Mouse (Mus musculus): Measurements from ENCODE around the gene Sdha. TPM values are rescaled to one million over a fixed set of nuclear protein-coding genes. Genes with fewer than 3 reads are reported as not detected.

Gene Sdha
- polyA plus RNA-seq, 1 experiment from 2014 or later, result 346 TPM

DNA sequence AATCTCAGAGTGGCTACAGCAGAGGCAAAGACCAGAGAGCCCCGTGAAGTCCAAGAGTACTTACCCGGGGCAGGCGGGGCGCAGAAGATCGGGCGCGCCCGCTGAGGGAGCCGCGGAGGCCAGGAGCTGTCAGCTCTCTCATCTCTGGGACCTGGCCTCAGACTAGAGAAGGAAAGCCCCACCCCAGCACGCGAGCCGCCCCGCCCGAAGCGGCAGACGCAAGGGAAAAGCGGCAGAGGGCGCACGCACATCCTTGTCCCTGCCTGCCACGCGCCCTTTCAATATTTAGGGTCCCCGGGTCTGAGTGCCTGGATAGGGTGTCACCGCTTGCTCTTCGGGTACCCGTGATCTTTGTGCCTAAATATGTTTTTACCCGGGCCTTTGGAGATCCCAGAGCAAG, 57.9 kb downstream of the Sdha start, which contains the start of gene Ahrr:
TSS of gene Ahrr (minus strand) at position 165 of the 400 bp plus-strand sequence.
- Histone ChIP-seq H3K27ac (ENCODE audit: low read depth, low read length) (no peak within 1 kb of the TSS), H3K4me1 (ENCODE audit: control insufficient read depth, insufficient read depth, low read length) (no peaks in the 10 kb centered on the region), H3K36me3 (ENCODE audit: control insufficient read depth, insufficient read depth, low read length) (no peaks in the 10 kb centered on the region), H3K27me3 (ENCODE audit: control insufficient read depth, insufficient read depth, low read length) (peaks cover 22% of the 10 kb centered on the region), H3K4me2 (peak within 1 kb of the TSS; percentile 65), H3K4me3 (ENCODE audit: low read depth, low read length) (peak within 1 kb of the TSS; percentile 30), H3K9me3 (replicated peaks; ENCODE audit: control insufficient read depth, low read length) (no peaks in the 10 kb centered on the region), H3K9ac (ENCODE audit: low read depth, low read length) (no peak within 1 kb of the TSS)
- WGBS (ENCODE audit: insufficient replicate concordance), result 2% methylated on average over 27 of the region's 27 CpGs
- no peak for ATAC-seq (replicated peaks; ENCODE audit: insufficient number of reproducible peaks, low FRiP score, low TSS enrichment)

DNA sequence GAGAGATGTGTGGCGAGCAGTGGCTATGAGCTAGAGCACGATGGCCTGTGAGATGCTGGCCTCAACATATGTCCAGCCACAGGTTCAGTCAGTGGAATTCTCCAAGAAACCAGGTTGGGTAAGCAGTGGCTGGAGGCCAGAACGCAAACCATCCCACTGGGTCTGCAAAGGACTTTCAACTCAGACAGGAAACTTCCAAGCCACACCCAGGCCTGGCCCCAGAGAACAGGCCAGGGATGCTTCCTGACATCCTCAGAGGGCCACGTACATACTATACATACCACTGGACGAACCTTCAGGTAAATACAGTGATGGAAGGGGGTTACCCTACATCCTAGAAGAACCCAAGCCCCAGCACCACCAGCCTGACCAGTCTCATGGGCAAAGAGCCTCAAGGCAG, 60.4 kb downstream of the Sdha start:
- WGBS (ENCODE audit: insufficient replicate concordance), result 82% methylated on average over 5 of the region's 5 CpGs
- H3K27me3 ChIP-seq (ENCODE audit: control insufficient read depth, insufficient read depth, low read length), result peaks cover 22% of the 10 kb centered on the region
- no peak for ATAC-seq (replicated peaks; ENCODE audit: insufficient number of reproducible peaks, low FRiP score, low TSS enrichment)
- no peak overlapping the region for H3K9ac ChIP-seq (ENCODE audit: low read depth, low read length)
- no peaks in the 10 kb centered on the region for H3K4me1 ChIP-seq (ENCODE audit: control insufficient read depth, insufficient read depth, low read length)
- H3K27ac ChIP-seq (ENCODE audit: low read depth, low read length), result no peak overlapping the region
- no peak overlapping the region for H3K4me3 ChIP-seq (ENCODE audit: low read depth, low read length)
- H3K4me2 ChIP-seq, result no peak overlapping the region
- no peaks in the 10 kb centered on the region for H3K9me3 ChIP-seq (replicated peaks; ENCODE audit: control insufficient read depth, low read length)
- no peaks in the 10 kb centered on the region for H3K36me3 ChIP-seq (ENCODE audit: control insufficient read depth, insufficient read depth, low read length)

DNA sequence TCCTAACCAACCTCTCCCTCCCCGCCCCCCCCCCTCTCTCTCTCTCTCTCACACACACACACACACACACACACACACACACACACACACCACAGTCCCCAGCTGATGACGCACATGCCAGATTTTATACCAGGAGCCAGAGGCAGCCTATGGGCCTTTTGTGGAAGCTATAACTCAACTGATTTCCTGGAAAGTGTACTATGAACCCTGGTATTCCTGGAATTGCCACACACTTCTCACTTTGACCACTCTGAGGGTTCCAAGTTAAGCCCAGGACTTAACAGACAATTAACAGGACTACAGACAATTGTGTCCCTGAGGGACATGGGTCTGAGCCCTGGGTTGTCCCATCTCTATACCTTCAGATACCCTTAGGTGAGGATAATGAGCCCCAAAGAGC, 67.8 kb downstream of the Sdha start:
- H3K9ac ChIP-seq (ENCODE audit: low read depth, low read length), result no peak overlapping the region
- no peak overlapping the region for H3K4me3 ChIP-seq (ENCODE audit: low read depth, low read length)
- no peak for ATAC-seq (replicated peaks; ENCODE audit: insufficient number of reproducible peaks, low FRiP score, low TSS enrichment)
- no peaks in the 10 kb centered on the region for H3K36me3 ChIP-seq (ENCODE audit: control insufficient read depth, insufficient read depth, low read length)
- no peaks in the 10 kb centered on the region for H3K9me3 ChIP-seq (replicated peaks; ENCODE audit: control insufficient read depth, low read length)
- H3K4me1 ChIP-seq (ENCODE audit: control insufficient read depth, insufficient read depth, low read length), result no peaks in the 10 kb centered on the region
- H3K27me3 ChIP-seq (ENCODE audit: control insufficient read depth, insufficient read depth, low read length), result no peaks in the 10 kb centered on the region
- WGBS (ENCODE audit: insufficient replicate concordance), result 84% methylated on average over 1 of the region's 2 CpGs
- no peak overlapping the region for H3K27ac ChIP-seq (ENCODE audit: low read depth, low read length)
- no peak overlapping the region for H3K4me2 ChIP-seq

DNA sequence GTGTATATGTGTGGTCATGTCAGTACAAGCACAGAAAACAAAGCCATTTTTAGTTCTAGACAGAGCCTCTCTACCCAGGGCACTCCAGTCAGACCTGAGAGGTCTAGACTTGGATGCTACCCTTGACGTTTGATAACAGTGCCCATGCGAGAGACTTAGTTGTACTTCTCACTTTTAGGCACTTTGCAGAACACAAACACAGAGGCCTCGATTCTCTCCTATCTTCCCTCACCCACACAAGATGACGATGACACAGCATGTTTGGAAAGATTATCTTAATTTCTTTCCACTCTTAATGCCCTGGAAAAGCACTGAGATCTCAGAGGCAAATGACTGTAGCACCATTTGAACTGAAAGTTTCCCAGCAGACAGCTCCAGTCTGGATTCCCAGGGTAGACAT, 74.4 kb downstream of the Sdha start:
- no peak overlapping the region for H3K9ac ChIP-seq (ENCODE audit: low read depth, low read length)
- no peaks in the 10 kb centered on the region for H3K9me3 ChIP-seq (replicated peaks; ENCODE audit: control insufficient read depth, low read length)
- no peaks in the 10 kb centered on the region for H3K27me3 ChIP-seq (ENCODE audit: control insufficient read depth, insufficient read depth, low read length)
- no peaks in the 10 kb centered on the region for H3K36me3 ChIP-seq (ENCODE audit: control insufficient read depth, insufficient read depth, low read length)
- no peak overlapping the region for H3K4me3 ChIP-seq (ENCODE audit: low read depth, low read length)
- no peak overlapping the region for H3K4me2 ChIP-seq
- H3K27ac ChIP-seq (ENCODE audit: low read depth, low read length), result no peak overlapping the region
- 42% methylated on average over 4 of the region's 4 CpGs for WGBS (ENCODE audit: insufficient replicate concordance)
- no peaks in the 10 kb centered on the region for H3K4me1 ChIP-seq (ENCODE audit: control insufficient read depth, insufficient read depth, low read length)
- no peak for ATAC-seq (replicated peaks; ENCODE audit: insufficient number of reproducible peaks, low FRiP score, low TSS enrichment)

Other genes with a start within 250 kb of the Sdha start
- gene Slc9a3, start 228.8 kb downstream of the Sdha start, polyA plus RNA-seq (2014; fragmentation: Nextera tagmentation; extraction: Ambion mirVana), result not detected in 2 replicates
- gene Exoc3, start 141.5 kb downstream of the Sdha start, polyA plus RNA-seq (2014; fragmentation: Nextera tagmentation; extraction: Ambion mirVana), result 58.0 and 64.4 TPM in 2 replicates
- 0.70 and 0.76 TPM in 2 replicates for gene Ahrr, start 57.9 kb downstream of the Sdha start, polyA plus RNA-seq (2014; fragmentation: Nextera tagmentation; extraction: Ambion mirVana)
- gene Pdcd6, start 32.7 kb downstream of the Sdha start, polyA plus RNA-seq (2014; fragmentation: Nextera tagmentation; extraction: Ambion mirVana), result 102 and 103 TPM in 2 replicates
- 51.8 and 55.5 TPM in 2 replicates for gene Ccdc127, start within 50 bp of the Sdha start, polyA plus RNA-seq (2014; fragmentation: Nextera tagmentation; extraction: Ambion mirVana)
- gene Lrrc14b, start 13.7 kb upstream of the Sdha start, polyA plus RNA-seq (2014; fragmentation: Nextera tagmentation; extraction: Ambion mirVana), result 0.60 and 1.3 TPM in 2 replicates
- 3.3 and 4.4 TPM in 2 replicates for gene Zfp72, start 40.6 kb upstream of the Sdha start, polyA plus RNA-seq (2014; fragmentation: Nextera tagmentation; extraction: Ambion mirVana)
- 60.3 and 65.8 TPM in 2 replicates for gene Ftl1-ps1, start 49.4 kb upstream of the Sdha start, polyA plus RNA-seq (2014; fragmentation: Nextera tagmentation; extraction: Ambion mirVana)
- gene Zfp825, start 143.7 kb upstream of the Sdha start, polyA plus RNA-seq (2014; fragmentation: Nextera tagmentation; extraction: Ambion mirVana), result 15.6 and 17.0 TPM in 2 replicates